Comparison of ENCODE assay signal across 10 mouse cellular contexts in the genomic region with DNA sequence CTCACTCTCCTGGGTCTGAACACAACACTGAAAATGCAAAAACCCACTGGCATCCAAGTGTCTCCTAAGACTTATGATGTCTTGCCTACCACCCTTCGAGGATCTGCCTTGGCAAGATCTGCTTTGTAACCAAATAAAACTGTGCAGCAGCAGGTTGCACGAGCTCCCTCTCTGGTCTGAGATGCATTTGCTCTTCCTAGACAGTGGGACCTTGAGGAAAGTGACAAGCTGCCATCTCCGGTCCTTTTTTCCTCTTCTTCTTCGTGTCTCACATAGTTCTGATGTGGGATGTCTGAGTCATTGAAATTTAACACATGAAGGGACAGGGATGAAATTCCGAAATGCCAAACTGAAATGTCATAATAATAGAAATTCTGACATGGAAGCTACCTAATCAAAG.
"Had no signal": no experiment of that assay in that cellular context is flagged by ENCODE, and none has a peak within 500 bp of the region (broad histone marks: within the 10 kb centered on the region; RNA-seq: fewer than 3 reads in every experiment).

No protein-coding gene starts in this region.

- DNase-seq: kidney, adult 8-10 months; kidney, postnatal 25 days; layer of hippocampus, adult 9-11 months; lung, embryonic 14.5 days; lung, postnatal 10 days; retina, postnatal 1 day; right cerebral cortex, postnatal 14 days; spleen, adult 18-20 months; thymus, adult 2 months; thymus, postnatal 25 days had no signal
